Mouse (Mus musculus) C3H10T1/2 (cell line): Measurements from ENCODE around the gene Nr5a1. TPM values are rescaled to one million over a fixed set of nuclear protein-coding genes. Genes with fewer than 3 reads are reported as not detected.

ENCODE experiments used
- polyA plus RNA-seq, 2 experiments: library from polyadenylated mRNA; unstranded; fragments of >200 nt; fragmentation: generic; extraction: Trizol; gene quantifications; one replicate each; pipeline ENCODE4 v1.2.1; 2012; ENCODE audit warnings: missing spikeins in 2 of 2

Gene Nr5a1
- under 1 TPM in 1 of 2 experiments, not detected in 1; 0.04 TPM for polyA plus RNA-seq

DNA sequence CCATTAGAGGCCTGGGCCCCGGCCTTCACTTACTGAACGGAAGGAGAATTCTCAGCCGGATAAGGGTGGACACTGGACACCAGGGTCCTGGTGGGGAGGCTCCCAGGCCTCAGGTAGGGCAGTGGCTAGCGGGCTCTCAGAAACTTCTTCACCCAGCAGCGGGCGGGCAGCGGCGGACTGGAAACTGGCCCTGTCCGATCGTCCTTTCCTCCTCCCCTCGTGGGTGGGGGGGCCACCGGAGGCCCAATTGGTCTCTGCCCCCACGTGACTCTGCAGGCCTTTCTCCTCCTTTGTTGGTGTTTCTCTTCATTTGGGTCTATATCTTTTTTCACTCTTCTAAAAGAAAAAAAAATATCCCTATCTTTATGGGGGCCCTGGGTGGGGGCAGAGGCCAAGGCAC lies at the start of gene Nr5a1:
Gene Nr5a1, minus strand, starts transcription at position 219 of the 400 bp plus-strand sequence.

DNA sequence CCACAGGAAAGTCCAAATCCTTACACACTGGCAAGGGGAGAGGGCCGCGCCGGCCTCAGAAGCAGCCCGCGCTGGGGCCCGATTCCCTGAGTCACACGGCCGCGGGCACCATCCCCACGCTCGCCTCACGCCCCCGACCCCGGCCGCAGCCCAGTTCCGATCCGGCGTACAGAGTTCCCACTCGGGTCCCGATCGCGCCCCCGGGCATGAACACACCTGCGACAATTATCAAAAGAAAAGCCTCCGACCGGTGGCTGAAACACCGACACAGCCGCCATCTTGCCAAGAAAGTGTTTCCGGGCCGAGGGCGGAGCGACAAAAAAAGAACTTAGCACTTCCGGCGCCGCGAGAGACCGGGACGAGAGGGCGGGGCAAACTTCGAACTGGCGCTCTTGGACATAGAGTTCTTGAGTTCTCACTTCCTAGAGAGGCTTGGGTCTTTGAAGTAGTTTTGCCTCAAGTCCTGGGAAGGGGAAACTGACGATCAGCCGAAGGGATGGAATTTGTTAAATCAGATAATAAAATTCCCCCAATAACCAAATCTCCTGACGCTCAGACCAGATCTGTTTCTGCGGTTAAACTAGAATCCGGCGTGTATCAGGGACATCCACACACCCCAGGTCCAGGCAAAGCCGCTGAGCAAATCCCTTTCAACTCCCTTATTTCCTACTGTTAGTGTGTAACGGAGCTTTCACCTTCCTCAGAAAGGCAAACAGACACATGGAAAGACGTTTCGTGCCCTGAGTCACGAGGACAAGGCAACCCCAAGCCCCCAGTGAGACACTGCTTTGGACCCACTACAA lies 70.5 kb downstream of the Nr5a1 start, which contains the start of gene Psmb7:
Gene Psmb7, minus strand, starts transcription at position 463 of the 803 bp plus-strand sequence.

Other genes with a start within 250 kb of the Nr5a1 start
- gene Nek6, start 202.9 kb downstream of the Nr5a1 start, polyA plus RNA-seq: 10 to 100 TPM; 12.6 to 40.2 TPM
- 100 to 1,000 TPM; 258 to 282 TPM for gene Psmb7, start 70.5 kb downstream of the Nr5a1 start, polyA plus RNA-seq
- 1 to 10 TPM in 1 of 2 experiments, under 1 TPM in 1; 0.11 to 2.1 TPM for gene Nr6a1, start 213.1 kb upstream of the Nr5a1 start, polyA plus RNA-seq
- under 1 TPM in 1 of 2 experiments, not detected in 1; 0.14 TPM for gene Olfml2a, start 217.4 kb upstream of the Nr5a1 start, polyA plus RNA-seq